Mouse (Mus musculus) olfactory bulb, adult 2 months (tissue): ENCODE data around the gene Zfp143.

ENCODE experiments used
- CTCF ChIP-seq: fragments of 200-500 bp; IDR thresholded peaks from 2 replicates; pipeline ENCODE4 v1.5.1; 2012; ENCODE audit warnings: low read depth, mild to moderate bottlenecking, low read length, moderate library complexity; ENCODE audit not compliant: insufficient read depth
- POLR2A ChIP-seq: fragments of 200-500 bp; IDR thresholded peaks from 2 replicates; pipeline ENCODE4 v1.6.1; 2012; ENCODE audit warnings: mild to moderate bottlenecking, low read depth, low read length, moderate library complexity; ENCODE audit not compliant: insufficient read depth

DNA sequence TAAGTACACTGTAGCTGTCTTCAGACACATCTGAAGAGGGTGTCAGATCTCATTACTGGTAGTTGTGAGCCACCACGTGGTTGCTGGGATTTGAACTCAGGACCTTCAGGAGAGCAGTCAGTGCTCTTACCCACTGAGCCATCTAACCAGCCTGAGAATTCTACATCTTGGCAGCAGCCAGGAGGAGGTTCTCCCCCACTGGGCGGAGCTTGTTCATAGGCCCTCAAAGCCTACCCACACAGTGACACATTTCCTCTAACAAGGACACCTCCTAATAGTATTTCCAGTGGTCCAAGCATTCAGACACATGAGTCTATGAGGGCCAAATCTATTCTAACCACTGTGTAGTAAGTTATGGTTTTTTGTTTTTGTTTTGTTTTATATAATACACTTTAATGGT lies 67.5 kb downstream of the Zfp143 start:
- TF ChIP-seq CTCF (no peak), POLR2A (no peak)
